Mouse (Mus musculus) left cerebral cortex, adult 8-10 months (tissue): ENCODE data around the gene Myo5a. TPM values are rescaled to one million over a fixed set of nuclear protein-coding genes. Genes with fewer than 3 reads are reported as not detected.
A peak's percentile ranks its signal among the peaks of the same experiment; 100 is the strongest.

ENCODE experiments used
- DNase-seq, 2 experiments: peaks; one replicate each; pipeline ENCODE4 v3.0.0; 2022; ENCODE audit warnings: low spot score in 2 of 2
- total RNA-seq, 4 experiments: library from RNA; stranded (reverse); gene quantifications; 2 replicates each; pipeline ENCODE4 v1.2.4; 2022

Gene Myo5a
- 100 to 1,000 TPM; 288 to 326 (median 308) TPM for total RNA-seq

GRCm38 (mm10) chr9:75070457-75071028 is at the start of gene Myo5a:
TSS of gene Myo5a (plus strand) at chr9:75071015.
- no peak for DNase-seq

- no peak for DNase-seq
Measured at GRCm38 (mm10) chr9:75022546-75022945, 48.3 kb upstream of the Myo5a start.

- DNase-seq = no peak
Measured at GRCm38 (mm10) chr9:75023150-75023894, 47.5 kb upstream of the Myo5a start.

GRCm38 (mm10) chr9:75024089-75024488 is 46.7 kb upstream of the Myo5a start:
- DNase-seq = no peak

- DNase-seq = no peak
Measured at GRCm38 (mm10) chr9:75025689-75026088, 45.1 kb upstream of the Myo5a start.

GRCm38 (mm10) chr9:75032408-75032807 is 38.4 kb upstream of the Myo5a start:
- DNase-seq = no peak

- no peak for DNase-seq
Measured at GRCm38 (mm10) chr9:75033141-75033540, 37.7 kb upstream of the Myo5a start.

GRCm38 (mm10) chr9:75034691-75035090 is 36.1 kb upstream of the Myo5a start:
- no peak for DNase-seq

- DNase-seq = no peak
Measured at GRCm38 (mm10) chr9:75035944-75036343, 34.9 kb upstream of the Myo5a start.

GRCm38 (mm10) chr9:75037451-75038356 is 33.1 kb upstream of the Myo5a start, which contains the start of gene Arpp19:
TSS of gene Arpp19 (plus strand) at chr9:75037614.
- DNase-seq = peak; percentile 66 to 83

GRCm38 (mm10) chr9:75038357-75038688 is 32.5 kb upstream of the Myo5a start:
- DNase-seq = no peak

- DNase-seq = no peak
Measured at GRCm38 (mm10) chr9:75040566-75040965, 30.2 kb upstream of the Myo5a start.

- no peak for DNase-seq
Measured at GRCm38 (mm10) chr9:75041840-75042525, 28.8 kb upstream of the Myo5a start.

- no peak for DNase-seq
Measured at GRCm38 (mm10) chr9:75043191-75043590, 27.6 kb upstream of the Myo5a start.

- no peak for DNase-seq
Measured at GRCm38 (mm10) chr9:75047079-75047478, 23.7 kb upstream of the Myo5a start.

- no peak for DNase-seq
Measured at GRCm38 (mm10) chr9:75049100-75049499, 21.7 kb upstream of the Myo5a start.

- DNase-seq = peak in 1 of 2 experiments; percentile 75
Measured at GRCm38 (mm10) chr9:75050003-75050402, 20.8 kb upstream of the Myo5a start.

GRCm38 (mm10) chr9:75051841-75052240 is 19.0 kb upstream of the Myo5a start:
- peak in 1 of 2 experiments; percentile 43 for DNase-seq

GRCm38 (mm10) chr9:75055046-75055445 is 15.8 kb upstream of the Myo5a start:
- DNase-seq = no peak

- DNase-seq = no peak
Measured at GRCm38 (mm10) chr9:75064678-75065331, 6.0 kb upstream of the Myo5a start.
